Mouse (Mus musculus): ENCODE measurements around the gene Ap5s1. TPM values are rescaled to one million over a fixed set of nuclear protein-coding genes. Genes with fewer than 3 reads are reported as not detected.
A peak's percentile ranks its signal among the peaks of the same experiment; 100 is the strongest.

Gene Ap5s1
- polyA plus RNA-seq, 1 experiment from 2014 or later = 34.7 TPM

GRCm38 (mm10) chr2:131242929-131243328 lies 36.1 kb downstream of the Ap5s1 start:
- no peaks in the 10 kb centered on the region for H3K4me1 ChIP-seq (ENCODE audit: control insufficient read depth, insufficient read depth, low read length)
- no peaks in the 10 kb centered on the region for H3K9me3 ChIP-seq (replicated peaks; ENCODE audit: control insufficient read depth, low read length, poor library complexity, severe bottlenecking)
- no peak overlapping the region for H3K4me3 ChIP-seq (ENCODE audit: low read depth, low read length)
- no peak overlapping the region for H3K27ac ChIP-seq (ENCODE audit: low read length)
- H3K27me3 ChIP-seq (ENCODE audit: control insufficient read depth, insufficient read depth, low read depth, low read length) = no peaks in the 10 kb centered on the region
- ATAC-seq = no peak
- no peaks in the 10 kb centered on the region for H3K36me3 ChIP-seq (ENCODE audit: control insufficient read depth, insufficient read depth, low read length)
- H3K4me2 ChIP-seq (ENCODE audit: low read length) = no peak overlapping the region
- WGBS = 93% methylated on average over 7 of the region's 7 CpGs
- H3K9ac ChIP-seq (ENCODE audit: low read depth, low read length) = no peak overlapping the region

- 35% methylated on average over 7 of the region's 7 CpGs for WGBS
- Histone ChIP-seq H3K9me3 (replicated peaks; ENCODE audit: control insufficient read depth, low read length, poor library complexity, severe bottlenecking) (no peaks in the 10 kb centered on the region), H3K36me3 (ENCODE audit: control insufficient read depth, insufficient read depth, low read length) (no peaks in the 10 kb centered on the region), H3K4me2 (ENCODE audit: low read length) (no peak overlapping the region), H3K4me1 (ENCODE audit: control insufficient read depth, insufficient read depth, low read length) (no peaks in the 10 kb centered on the region), H3K27ac (ENCODE audit: low read length) (no peak overlapping the region), H3K27me3 (ENCODE audit: control insufficient read depth, insufficient read depth, low read depth, low read length) (no peaks in the 10 kb centered on the region), H3K9ac (ENCODE audit: low read depth, low read length) (no peak overlapping the region), H3K4me3 (ENCODE audit: low read depth, low read length) (no peak overlapping the region)
- peak; percentile 75 for ATAC-seq
Observed at GRCm38 (mm10) chr2:131253681-131254328, 46.9 kb downstream of the Ap5s1 start.

GRCm38 (mm10) chr2:131254329-131254713 lies 47.4 kb downstream of the Ap5s1 start:
- Histone ChIP-seq H3K4me1 (ENCODE audit: control insufficient read depth, insufficient read depth, low read length) (no peaks in the 10 kb centered on the region), H3K27ac (ENCODE audit: low read length) (no peak overlapping the region), H3K4me2 (ENCODE audit: low read length) (no peak overlapping the region), H3K9me3 (replicated peaks; ENCODE audit: control insufficient read depth, low read length, poor library complexity, severe bottlenecking) (no peaks in the 10 kb centered on the region), H3K9ac (ENCODE audit: low read depth, low read length) (no peak overlapping the region), H3K36me3 (ENCODE audit: control insufficient read depth, insufficient read depth, low read length) (no peaks in the 10 kb centered on the region), H3K27me3 (ENCODE audit: control insufficient read depth, insufficient read depth, low read depth, low read length) (no peaks in the 10 kb centered on the region), H3K4me3 (ENCODE audit: low read depth, low read length) (no peak overlapping the region)
- WGBS = 84% methylated on average over 2 of the region's 2 CpGs
- no peak for ATAC-seq

- 52% methylated on average over 3 of the region's 3 CpGs for WGBS
- Histone ChIP-seq H3K9me3 (replicated peaks; ENCODE audit: control insufficient read depth, low read length, poor library complexity, severe bottlenecking) (no peaks in the 10 kb centered on the region), H3K36me3 (ENCODE audit: control insufficient read depth, insufficient read depth, low read length) (no peaks in the 10 kb centered on the region), H3K4me2 (ENCODE audit: low read length) (no peak overlapping the region), H3K4me1 (ENCODE audit: control insufficient read depth, insufficient read depth, low read length) (no peaks in the 10 kb centered on the region), H3K9ac (ENCODE audit: low read depth, low read length) (no peak overlapping the region), H3K4me3 (ENCODE audit: low read depth, low read length) (no peak overlapping the region), H3K27me3 (ENCODE audit: control insufficient read depth, insufficient read depth, low read depth, low read length) (no peaks in the 10 kb centered on the region), H3K27ac (ENCODE audit: low read length) (no peak overlapping the region)
- no peak for ATAC-seq
Observed at GRCm38 (mm10) chr2:131255738-131256137, 48.9 kb downstream of the Ap5s1 start.

- Histone ChIP-seq H3K9me3 (replicated peaks; ENCODE audit: control insufficient read depth, low read length, poor library complexity, severe bottlenecking) (no peaks in the 10 kb centered on the region), H3K4me1 (ENCODE audit: control insufficient read depth, insufficient read depth, low read length) (peaks cover 14% of the 10 kb centered on the region), H3K27ac (ENCODE audit: low read length) (no peak overlapping the region), H3K4me3 (ENCODE audit: low read depth, low read length) (no peak overlapping the region), H3K4me2 (ENCODE audit: low read length) (no peak overlapping the region), H3K36me3 (ENCODE audit: control insufficient read depth, insufficient read depth, low read length) (no peaks in the 10 kb centered on the region), H3K9ac (ENCODE audit: low read depth, low read length) (no peak overlapping the region), H3K27me3 (ENCODE audit: control insufficient read depth, insufficient read depth, low read depth, low read length) (no peaks in the 10 kb centered on the region)
- WGBS = 83% methylated on average over 8 of the region's 8 CpGs
- ATAC-seq = no peak
Observed at GRCm38 (mm10) chr2:131258693-131259092, 51.8 kb downstream of the Ap5s1 start.

GRCm38 (mm10) chr2:131260544-131261307 lies 53.8 kb downstream of the Ap5s1 start:
- no peaks in the 10 kb centered on the region for H3K36me3 ChIP-seq (ENCODE audit: control insufficient read depth, insufficient read depth, low read length)
- H3K4me3 ChIP-seq (ENCODE audit: low read depth, low read length) = no peak overlapping the region
- no peak overlapping the region for H3K9ac ChIP-seq (ENCODE audit: low read depth, low read length)
- ATAC-seq = no peak
- peaks cover 29% of the 10 kb centered on the region for H3K4me1 ChIP-seq (ENCODE audit: control insufficient read depth, insufficient read depth, low read length)
- no peaks in the 10 kb centered on the region for H3K27me3 ChIP-seq (ENCODE audit: control insufficient read depth, insufficient read depth, low read depth, low read length)
- H3K9me3 ChIP-seq (replicated peaks; ENCODE audit: control insufficient read depth, low read length, poor library complexity, severe bottlenecking) = no peaks in the 10 kb centered on the region
- 62% methylated on average over 9 of the region's 9 CpGs for WGBS
- H3K27ac ChIP-seq (ENCODE audit: low read length) = no peak overlapping the region
- H3K4me2 ChIP-seq (ENCODE audit: low read length) = no peak overlapping the region

GRCm38 (mm10) chr2:131261481-131262212 lies 54.8 kb downstream of the Ap5s1 start:
- Histone ChIP-seq H3K4me3 (ENCODE audit: low read depth, low read length) (peak overlapping the region; percentile 73), H3K9me3 (replicated peaks; ENCODE audit: control insufficient read depth, low read length, poor library complexity, severe bottlenecking) (no peaks in the 10 kb centered on the region), H3K36me3 (ENCODE audit: control insufficient read depth, insufficient read depth, low read length) (no peaks in the 10 kb centered on the region), H3K27ac (ENCODE audit: low read length) (peak overlapping the region; percentile 97), H3K4me2 (ENCODE audit: low read length) (peak overlapping the region; percentile 78), H3K9ac (ENCODE audit: low read depth, low read length) (peak overlapping the region; percentile 73), H3K27me3 (ENCODE audit: control insufficient read depth, insufficient read depth, low read depth, low read length) (no peaks in the 10 kb centered on the region), H3K4me1 (ENCODE audit: control insufficient read depth, insufficient read depth, low read length) (peaks cover 33% of the 10 kb centered on the region)
- WGBS = 1% methylated on average over 10 of the region's 10 CpGs
- ATAC-seq = peak; percentile 83

GRCm38 (mm10) chr2:131262213-131262672 lies 55.4 kb downstream of the Ap5s1 start, which contains the start of gene Pank2:
Pank2 (plus strand) TSS chr2:131262495.
- H3K36me3 ChIP-seq (ENCODE audit: control insufficient read depth, insufficient read depth, low read length) = no peaks in the 10 kb centered on the region
- H3K9ac ChIP-seq (ENCODE audit: low read depth, low read length) = peak within 1 kb of the TSS; percentile 73
- peaks cover 33% of the 10 kb centered on the region for H3K4me1 ChIP-seq (ENCODE audit: control insufficient read depth, insufficient read depth, low read length)
- H3K4me2 ChIP-seq (ENCODE audit: low read length) = peak within 1 kb of the TSS; percentile 80
- H3K27ac ChIP-seq (ENCODE audit: low read length) = peak within 1 kb of the TSS; percentile 97
- peak within 1 kb of the TSS; percentile 73 for H3K4me3 ChIP-seq (ENCODE audit: low read depth, low read length)
- H3K27me3 ChIP-seq (ENCODE audit: control insufficient read depth, insufficient read depth, low read depth, low read length) = no peaks in the 10 kb centered on the region
- H3K9me3 ChIP-seq (replicated peaks; ENCODE audit: control insufficient read depth, low read length, poor library complexity, severe bottlenecking) = no peaks in the 10 kb centered on the region
- peak; percentile 100 for ATAC-seq
- WGBS = under 1% methylated on average over 49 of the region's 49 CpGs

All from midbrain, embryonic 16.5 days (tissue).